Mouse (Mus musculus): ENCODE measurements around the gene Cyp8b1.

DNA sequence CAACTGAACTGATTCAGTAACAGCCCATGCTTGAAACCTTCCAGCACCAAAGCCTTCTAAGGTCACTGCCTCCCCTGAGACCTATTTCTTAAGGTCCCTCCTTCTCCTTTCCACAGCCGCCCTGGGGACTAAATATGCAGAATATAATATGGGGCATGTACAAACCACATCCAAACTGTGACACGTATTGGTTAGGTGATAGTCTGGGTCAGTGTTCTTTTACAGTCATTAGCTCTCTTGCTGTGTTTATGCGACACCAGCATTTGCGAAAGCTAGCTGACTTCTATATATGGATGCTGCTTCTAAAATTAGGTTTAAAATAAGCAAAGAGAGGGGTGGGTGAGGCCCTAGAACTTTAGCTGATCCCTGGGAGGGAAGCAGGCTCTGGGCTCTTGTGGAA, 19.3 kb downstream of the Cyp8b1 start:
- TF ChIP-seq CTCF (IDR thresholded peaks at IDR 0.05; ENCODE audit: low read depth, low read length) (no peak), POLR2A (IDR thresholded peaks at IDR 0.05; ENCODE audit: extremely low read depth, insufficient read depth, low read length) (no peak)

Data from liver, adult 2 months (tissue).